Mouse (Mus musculus) midbrain, embryonic 15.5 days (tissue): Measurements from ENCODE around the gene Usp31. TPM values are rescaled to one million over a fixed set of nuclear protein-coding genes. Genes with fewer than 3 reads are reported as not detected.

Experiments
- ATAC-seq: fragments of 200-750 bp; cut with Nextera tagmentation; replicated peaks from 2 replicates; pipeline ENCODE4 v1.8.0; 2017; ENCODE audit warnings: moderate TSS enrichment
- H3K27ac ChIP-seq: fragments of 300-500 bp; sonication (generic); 2 replicates; pipeline ENCODE4 v1.5.1; 2015; ENCODE audit warnings: mild to moderate bottlenecking, inconsistent platforms
- H3K27me3 ChIP-seq: fragments of 300-500 bp; sonication (generic); replicated peaks from 2 replicates; pipeline ENCODE4 v1.6.1; 2015; ENCODE audit warnings: inconsistent platforms
- H3K36me3 ChIP-seq: fragments of 300-500 bp; sonication (generic); replicated peaks from 2 replicates; pipeline ENCODE4 v1.6.1; 2015; ENCODE audit warnings: inconsistent platforms
- H3K4me1 ChIP-seq: fragments of 300-500 bp; sonication (generic); 2 replicates; pipeline ENCODE4 v1.6.1; 2015; ENCODE audit warnings: inconsistent platforms
- H3K4me2 ChIP-seq: fragments of 300-500 bp; sonication (generic); 2 replicates; pipeline ENCODE4 v1.6.1; 2015; ENCODE audit warnings: inconsistent platforms, mild to moderate bottlenecking, moderate library complexity
- H3K4me3 ChIP-seq: fragments of 300-500 bp; sonication (generic); 2 replicates; pipeline ENCODE4 v1.5.1; 2015; ENCODE audit warnings: mild to moderate bottlenecking, inconsistent platforms
- H3K9ac ChIP-seq: fragments of 300-500 bp; sonication (generic); 2 replicates; pipeline ENCODE4 v1.6.1; 2015; ENCODE audit warnings: mild to moderate bottlenecking, inconsistent platforms
- H3K9me3 ChIP-seq: fragments of 300-500 bp; sonication (generic); 2 replicates; pipeline ENCODE4 v1.6.1; 2016; ENCODE audit warnings: inconsistent platforms
- WGBS: fragments of 180-500 bp; shearing (Covaris S2); methylation state at CpG from one replicate; pipeline ENCODE4 v1.1.7; 2015; ENCODE audit warnings: mixed read lengths; 5-methylcytosine and 5-hydroxymethylcytosine counted together
- polyA plus RNA-seq: library from polyadenylated mRNA; unstranded; fragments of >200 nt; fragmentation: Nextera tagmentation; extraction: Ambion mirVana; gene quantifications from 2 replicates; pipeline ENCODE4 v1.2.1, GENCODE M21; 2015

Usp31 gene
- polyA plus RNA-seq, 1 experiment from 2014 or later, result 3.1 TPM

GRCm38 (mm10) chr7:121699218-121699617 lies 7.8 kb downstream of the Usp31 start:
- no peak overlapping the region for H3K4me2 ChIP-seq
- H3K36me3 ChIP-seq, result no peaks in the 10 kb centered on the region
- H3K4me1 ChIP-seq, result peaks cover 24% of the 10 kb centered on the region
- H3K4me3 ChIP-seq, result no peak overlapping the region
- H3K27me3 ChIP-seq, result no peaks in the 10 kb centered on the region
- ATAC-seq, result no peak
- H3K27ac ChIP-seq, result no peak overlapping the region
- H3K9ac ChIP-seq, result no peak overlapping the region
- no peaks in the 10 kb centered on the region for H3K9me3 ChIP-seq

DNA sequence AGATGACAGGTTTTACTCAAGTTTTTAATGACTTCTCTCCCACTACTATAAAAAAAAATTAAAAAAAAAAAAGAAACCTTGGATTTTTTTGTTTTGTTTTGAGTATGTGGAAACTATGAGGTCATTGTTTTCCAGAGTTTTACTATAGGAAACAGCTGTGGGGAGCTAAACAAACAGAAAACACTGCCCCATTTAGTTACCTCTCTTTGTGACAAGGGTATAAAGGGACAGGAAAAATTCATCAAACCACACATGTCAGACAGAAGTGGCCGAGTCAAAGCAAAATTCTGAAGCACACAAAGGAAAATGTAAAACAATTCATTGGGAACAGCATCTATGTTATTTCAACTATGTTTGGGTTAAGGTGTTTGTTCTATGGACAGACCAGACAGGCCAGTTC lies 9.5 kb downstream of the Usp31 start:
- WGBS, result 67% methylated on average over 1 of the region's 1 CpGs
- H3K9me3 ChIP-seq, result no peaks in the 10 kb centered on the region

GRCm38 (mm10) chr7:121697170-121697569 lies 9.9 kb downstream of the Usp31 start:
- H3K4me1 ChIP-seq, result peaks cover 11% of the 10 kb centered on the region; the same call in 1 of the 2 replicates
- no peak overlapping the region for H3K4me2 ChIP-seq
- H3K9ac ChIP-seq, result no peak overlapping the region
- no peaks in the 10 kb centered on the region for H3K27me3 ChIP-seq
- H3K4me3 ChIP-seq, result no peak overlapping the region
- no peak for ATAC-seq
- no peaks in the 10 kb centered on the region for H3K9me3 ChIP-seq
- H3K27ac ChIP-seq, result no peak overlapping the region
- no peaks in the 10 kb centered on the region for H3K36me3 ChIP-seq

More for the DNA sequence above, 9.5 kb downstream of the Usp31 start:
- ATAC-seq, result no peak
- no peak overlapping the region for H3K27ac ChIP-seq
- no peaks in the 10 kb centered on the region for H3K27me3 ChIP-seq
- no peak overlapping the region for H3K4me2 ChIP-seq
- no peak overlapping the region for H3K4me3 ChIP-seq
- no peaks in the 10 kb centered on the region for H3K36me3 ChIP-seq
- no peak overlapping the region for H3K9ac ChIP-seq
- peaks cover 11% of the 10 kb centered on the region; the same call in 1 of the 2 replicates for H3K4me1 ChIP-seq

GRCm38 (mm10) chr7:121691803-121692202 lies 15.2 kb downstream of the Usp31 start:
- H3K4me3 ChIP-seq, result no peak overlapping the region
- ATAC-seq, result no peak
- H3K36me3 ChIP-seq, result no peaks in the 10 kb centered on the region
- H3K27ac ChIP-seq, result no peak overlapping the region
- H3K9ac ChIP-seq, result no peak overlapping the region
- no peaks in the 10 kb centered on the region for H3K9me3 ChIP-seq
- no peaks in the 10 kb centered on the region for H3K27me3 ChIP-seq
- H3K4me1 ChIP-seq, result no peaks in the 10 kb centered on the region
- 79% methylated on average over 2 of the region's 2 CpGs for WGBS
- H3K4me2 ChIP-seq, result no peak overlapping the region

- Histone ChIP-seq H3K27me3 (no peaks in the 10 kb centered on the region), H3K4me2 (no peak overlapping the region), H3K27ac (no peak overlapping the region), H3K4me3 (no peak overlapping the region), H3K36me3 (no peaks in the 10 kb centered on the region), H3K4me1 (no peaks in the 10 kb centered on the region), H3K9me3 (no peaks in the 10 kb centered on the region), H3K9ac (no peak overlapping the region)
- no peak for ATAC-seq
These were observed 17.7 kb downstream of the Usp31 start for GRCm38 (mm10) chr7:121689338-121689737.

DNA sequence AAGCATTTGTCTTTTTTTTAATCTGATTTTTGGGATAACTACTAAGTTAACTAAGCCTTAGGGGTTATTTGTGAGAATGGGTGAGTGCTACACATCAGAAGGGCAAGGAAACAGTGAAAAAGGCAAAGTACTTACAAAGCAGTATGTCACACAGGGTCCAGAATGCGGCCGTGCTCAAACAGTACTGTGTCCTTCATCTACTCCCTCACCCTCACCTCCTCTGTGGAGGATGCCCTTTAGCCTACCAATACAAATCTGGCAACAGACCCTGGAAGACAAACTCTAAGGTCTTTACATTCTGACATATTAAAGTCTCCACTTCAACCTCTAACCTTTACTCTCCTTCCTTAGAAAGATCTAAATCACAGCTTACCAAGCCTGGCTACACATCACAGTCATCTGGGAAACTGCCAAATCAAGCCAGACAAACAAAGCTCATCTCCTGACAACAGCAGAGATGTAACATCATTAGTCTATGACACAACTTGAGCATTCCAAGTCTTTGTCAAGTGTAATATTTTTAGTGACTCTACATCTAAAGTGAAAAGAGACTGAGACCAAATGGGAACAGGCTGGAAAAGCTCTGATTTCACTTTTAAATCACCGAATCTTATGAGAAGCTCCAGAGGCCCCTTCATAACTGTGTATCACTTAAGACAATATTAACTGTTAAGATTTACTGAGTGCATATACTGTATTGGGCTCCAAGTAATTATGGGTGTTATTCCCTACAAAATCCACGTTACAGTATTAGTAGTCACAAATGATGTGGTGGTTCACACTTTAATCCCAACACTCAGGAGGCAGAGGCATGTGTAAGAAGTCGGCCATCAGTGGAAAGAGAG lies 21.7 kb downstream of the Usp31 start:
- Histone ChIP-seq H3K4me2 (no peak overlapping the region), H3K36me3 (no peaks in the 10 kb centered on the region), H3K27ac (no peak overlapping the region), H3K4me1 (no peaks in the 10 kb centered on the region), H3K9ac (no peak overlapping the region), H3K27me3 (no peaks in the 10 kb centered on the region), H3K9me3 (no peaks in the 10 kb centered on the region), H3K4me3 (no peak overlapping the region)
- no peak for ATAC-seq
- 93% methylated on average over 5 of the region's 5 CpGs for WGBS

GRCm38 (mm10) chr7:121681191-121681590 lies 25.9 kb downstream of the Usp31 start:
- Histone ChIP-seq H3K27ac (no peak overlapping the region), H3K36me3 (no peaks in the 10 kb centered on the region; the same call in 1 of the 2 replicates), H3K9ac (no peak overlapping the region), H3K27me3 (no peaks in the 10 kb centered on the region), H3K4me3 (no peak overlapping the region), H3K4me1 (no peaks in the 10 kb centered on the region), H3K9me3 (no peaks in the 10 kb centered on the region), H3K4me2 (no peak overlapping the region)
- no peak for ATAC-seq

GRCm38 (mm10) chr7:121677105-121677753 lies 29.8 kb downstream of the Usp31 start:
- Histone ChIP-seq H3K9ac (no peak overlapping the region), H3K4me1 (no peaks in the 10 kb centered on the region), H3K4me3 (no peak overlapping the region), H3K36me3 (no peaks in the 10 kb centered on the region; the same call in 1 of the 2 replicates), H3K9me3 (no peaks in the 10 kb centered on the region), H3K4me2 (no peak overlapping the region), H3K27ac (no peak overlapping the region), H3K27me3 (no peaks in the 10 kb centered on the region)
- ATAC-seq, result no peak; the same call in 1 of the 2 replicates
- 54% methylated on average over 4 of the region's 4 CpGs for WGBS

DNA sequence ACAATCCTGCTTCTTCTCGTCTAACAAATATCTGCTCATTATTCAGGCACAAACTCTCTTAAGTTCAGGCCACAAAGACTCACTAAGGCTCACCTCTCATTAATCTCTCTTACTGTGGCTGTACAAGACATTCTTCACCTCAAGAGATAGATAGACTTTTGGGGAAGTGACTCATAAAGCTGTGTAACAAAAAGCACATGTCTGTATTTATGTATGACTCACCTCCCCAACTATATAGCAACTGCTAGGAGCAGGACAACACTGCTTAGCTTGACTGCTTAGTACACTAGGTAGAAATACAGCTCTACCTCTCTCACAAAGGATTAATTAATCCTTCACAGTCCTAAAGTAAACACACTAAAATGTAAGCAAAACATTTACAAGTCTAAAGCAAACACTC lies 46.3 kb downstream of the Usp31 start:
- peaks cover 51% of the 10 kb centered on the region for H3K36me3 ChIP-seq
- H3K4me1 ChIP-seq, result no peaks in the 10 kb centered on the region
- no peaks in the 10 kb centered on the region for H3K27me3 ChIP-seq
- no peak overlapping the region for H3K27ac ChIP-seq
- 90% methylated on average over 1 of the region's 1 CpGs for WGBS
- H3K4me3 ChIP-seq, result no peak overlapping the region
- no peak overlapping the region for H3K4me2 ChIP-seq
- H3K9ac ChIP-seq, result no peak overlapping the region
- H3K9me3 ChIP-seq, result no peaks in the 10 kb centered on the region
- no peak for ATAC-seq

- Histone ChIP-seq H3K27me3 (no peaks in the 10 kb centered on the region), H3K4me3 (no peak overlapping the region), H3K9ac (no peak overlapping the region), H3K9me3 (no peaks in the 10 kb centered on the region), H3K36me3 (peaks cover 48% of the 10 kb centered on the region), H3K4me2 (no peak overlapping the region), H3K27ac (no peak overlapping the region), H3K4me1 (no peaks in the 10 kb centered on the region)
- no peak for ATAC-seq
- WGBS, result 89% methylated on average over 7 of the region's 7 CpGs
These were observed 48.2 kb downstream of the Usp31 start for GRCm38 (mm10) chr7:121658866-121659265.

DNA sequence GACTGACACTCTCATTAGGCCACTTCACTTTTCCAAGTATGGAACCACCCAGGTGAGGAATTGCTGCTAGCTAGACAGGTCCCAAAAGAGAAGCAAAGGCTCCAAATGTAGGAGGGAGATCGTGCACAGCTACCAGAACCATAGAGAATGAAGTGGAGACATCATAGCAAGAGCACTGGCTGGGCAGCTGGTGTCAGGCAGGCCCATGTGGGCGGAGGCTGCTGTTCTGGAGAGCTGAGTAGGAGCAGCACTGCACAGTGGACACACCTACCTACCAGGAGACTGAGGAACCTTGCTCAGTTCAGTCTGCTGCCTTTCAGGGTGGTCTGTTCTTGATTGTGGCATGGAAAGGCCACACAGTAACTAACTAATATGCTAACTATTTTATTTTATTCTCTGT lies 52.4 kb downstream of the Usp31 start:
- no peaks in the 10 kb centered on the region for H3K4me1 ChIP-seq
- no peak for ATAC-seq
- H3K27me3 ChIP-seq, result no peaks in the 10 kb centered on the region

DNA sequence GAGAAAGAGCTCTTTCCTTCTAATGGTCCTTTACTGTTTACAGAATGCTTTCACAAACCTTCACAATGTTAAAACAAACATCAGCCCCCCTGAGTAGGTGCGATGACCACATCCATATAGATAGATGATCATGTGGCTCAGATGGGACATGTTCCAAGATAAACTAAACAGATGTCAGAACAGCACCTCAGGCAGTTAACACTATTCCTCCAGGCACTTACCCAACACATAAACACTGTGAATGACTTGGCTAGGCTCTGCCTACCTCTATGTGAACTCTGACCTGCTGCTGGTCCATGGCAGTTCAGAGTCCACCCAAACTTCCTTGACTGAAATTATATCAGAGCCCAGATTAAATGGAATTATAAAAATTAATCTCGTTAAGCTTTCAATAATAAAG lies 54.4 kb downstream of the Usp31 start:
- Histone ChIP-seq H3K4me2 (no peak overlapping the region), H3K4me1 (no peaks in the 10 kb centered on the region), H3K27ac (no peak overlapping the region), H3K4me3 (no peak overlapping the region), H3K9me3 (no peaks in the 10 kb centered on the region), H3K36me3 (peaks cover 47% of the 10 kb centered on the region), H3K9ac (no peak overlapping the region), H3K27me3 (no peaks in the 10 kb centered on the region)
- WGBS, result 97% methylated on average over 2 of the region's 2 CpGs
- no peak for ATAC-seq

More for the DNA sequence above, 52.4 kb downstream of the Usp31 start:
- Histone ChIP-seq H3K27ac (no peak overlapping the region), H3K4me2 (no peak overlapping the region), H3K4me3 (no peak overlapping the region), H3K9ac (no peak overlapping the region), H3K9me3 (no peaks in the 10 kb centered on the region), H3K36me3 (peaks cover 39% of the 10 kb centered on the region)
- 94% methylated on average over 2 of the region's 2 CpGs for WGBS

DNA sequence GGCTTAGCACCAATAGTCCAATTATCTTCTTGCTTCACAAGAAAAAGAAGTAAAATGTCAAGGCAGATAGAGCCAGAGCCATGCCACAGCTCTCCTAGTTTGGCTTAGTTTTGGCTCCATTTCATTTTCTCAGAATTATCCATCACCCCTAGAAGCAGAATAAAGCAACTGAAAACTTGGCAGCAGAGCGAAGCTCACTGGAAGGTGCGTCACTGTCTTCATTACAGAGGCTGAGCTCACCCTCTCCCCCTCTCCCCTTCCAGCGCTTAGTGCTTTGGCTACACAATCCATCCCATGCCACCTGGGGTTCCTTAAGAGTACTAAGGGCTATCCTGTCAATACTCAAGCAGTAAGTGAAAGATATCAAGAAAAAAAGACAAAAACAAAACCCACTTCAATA lies 56.3 kb downstream of the Usp31 start:
- Histone ChIP-seq H3K27ac (no peak overlapping the region), H3K36me3 (peaks cover 46% of the 10 kb centered on the region), H3K27me3 (no peaks in the 10 kb centered on the region), H3K9ac (no peak overlapping the region), H3K4me3 (no peak overlapping the region), H3K4me1 (no peaks in the 10 kb centered on the region), H3K9me3 (no peaks in the 10 kb centered on the region), H3K4me2 (no peak overlapping the region)
- no peak for ATAC-seq
- 83% methylated on average over 3 of the region's 3 CpGs for WGBS
